Mouse (Mus musculus): ENCODE measurements around the gene Zfp106.

DNA sequence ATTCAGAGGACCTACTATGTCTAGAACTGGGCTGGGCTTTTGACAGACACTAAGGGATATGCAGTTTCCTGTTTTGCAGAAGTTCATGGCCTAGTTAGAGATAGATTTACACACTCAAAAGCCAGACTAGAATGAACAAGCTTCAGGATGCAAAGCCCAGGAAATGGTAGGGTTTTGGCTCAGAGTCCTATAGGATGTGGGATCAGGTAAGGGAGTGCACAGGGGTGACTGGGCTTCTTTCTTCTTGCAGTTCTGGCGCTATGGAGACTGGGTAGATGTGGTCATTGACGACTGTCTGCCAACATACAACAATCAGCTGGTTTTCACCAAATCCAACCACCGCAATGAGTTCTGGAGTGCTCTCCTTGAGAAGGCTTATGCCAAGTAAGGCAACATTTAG is 79.4 kb downstream of the Zfp106 start:
- TF ChIP-seq CTCF (IDR thresholded peaks at IDR 0.05; ENCODE audit: borderline replicate concordance, control insufficient read depth, extremely low read depth, insufficient read depth, low read length, poor library complexity), result no peak
- no peak for TF ChIP-seq POLR2A (IDR thresholded peaks at IDR 0.05; ENCODE audit: control insufficient read depth, extremely low read depth, insufficient read depth, low read length, poor library complexity)
